Mouse (Mus musculus) erythroblast, embryonic 14.5 days (primary cell): ENCODE measurements around the gene Zfp593.

Experiments
- GATA1 ChIP-seq: IDR thresholded peaks from 2 replicates; pipeline ENCODE4 v1.6.1; 2012; ENCODE audit warnings: low read length, inconsistent platforms, mixed read lengths
- TAL1 ChIP-seq: IDR thresholded peaks from 3 replicates; pipeline ENCODE4 v1.6.1; 2012; ENCODE audit warnings: low read length, inconsistent platforms, mixed read lengths

DNA sequence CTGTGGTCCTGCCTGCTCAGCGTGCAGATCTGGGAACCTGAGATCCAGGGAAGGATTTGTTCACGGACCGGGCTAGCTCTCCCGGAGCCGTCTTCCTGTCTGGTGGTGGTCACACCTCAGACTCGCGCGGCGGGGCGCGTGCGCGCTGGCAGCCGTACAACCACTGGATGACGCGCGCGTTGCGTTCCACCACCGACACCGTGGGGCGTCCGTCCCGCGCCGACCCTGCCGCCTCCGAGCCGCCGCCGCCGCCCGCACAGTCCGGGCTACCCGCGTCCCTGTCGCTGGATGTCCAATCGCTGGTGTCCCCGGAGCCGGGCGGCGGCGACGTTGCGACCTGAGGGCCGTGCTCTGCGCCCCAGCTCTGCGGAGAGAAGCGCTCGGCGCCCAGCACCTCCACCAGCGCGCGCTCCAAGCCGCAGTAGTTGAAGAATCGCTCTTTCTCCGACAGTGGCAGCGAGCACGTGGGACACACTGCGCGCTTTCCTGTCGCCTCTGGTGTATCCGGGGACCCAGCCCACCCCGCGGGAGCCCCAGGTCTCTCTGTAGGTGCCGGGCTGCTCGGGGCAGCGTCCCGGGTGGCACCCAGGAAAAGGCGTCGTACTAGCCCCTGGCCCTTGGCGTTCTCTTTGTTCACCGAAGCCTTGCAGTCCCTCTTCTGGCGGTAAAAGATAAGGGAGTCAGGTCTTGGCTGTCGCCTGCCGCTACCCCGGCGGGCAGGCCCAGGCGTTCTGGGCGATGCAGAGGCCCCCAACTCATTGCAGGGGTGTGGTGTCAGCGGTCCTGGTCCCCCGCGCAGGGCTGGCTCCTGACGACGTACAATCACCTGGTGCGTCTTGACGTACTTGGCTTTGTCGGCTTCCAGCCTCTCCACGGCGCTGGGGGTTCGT lies 6.1 kb upstream of the Zfp593 start:
- TF ChIP-seq GATA1 (no peak), TAL1 (no peak)
